Mouse (Mus musculus) stomach, adult 2 months (tissue): ENCODE results near the gene Ube2o. TPM values are rescaled to one million over a fixed set of nuclear protein-coding genes. Genes with fewer than 3 reads are reported as not detected.

ENCODE experiments used
- polyA plus RNA-seq: library from polyadenylated mRNA; depleted of rRNA; stranded (reverse); fragments of >200 nt; gene quantifications from 2 replicates; pipeline ENCODE4 v1.2.3, GENCODE M21; 2012; rRNA removed

Gene Ube2o
- polyA plus RNA-seq, result 7.3 and 8.5 TPM in 2 replicates

DNA sequence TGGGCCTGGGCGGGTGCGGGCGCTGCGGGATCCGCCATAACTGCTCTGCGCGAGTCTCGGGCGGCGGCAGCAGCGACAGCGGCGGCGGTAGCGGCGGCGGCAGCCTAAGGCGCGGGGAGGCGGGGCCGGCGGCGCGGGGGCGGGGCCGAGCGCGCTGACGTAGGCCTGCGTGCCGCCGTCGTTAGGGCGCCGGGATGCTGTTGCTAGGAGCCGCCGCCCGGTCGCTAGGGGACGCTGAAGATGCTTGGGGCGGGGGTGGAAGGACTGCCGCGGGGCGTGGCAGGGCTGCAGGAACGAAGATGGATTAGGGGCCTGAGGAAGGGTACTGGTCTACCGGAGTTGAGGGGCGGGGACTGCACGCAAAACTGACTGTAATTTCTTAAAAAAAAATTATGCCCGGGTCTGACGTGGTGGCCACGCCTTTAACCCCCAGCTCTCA, at the start of gene Ube2o:
TSS of gene Ube2o (minus strand) at position 72 of the 439 bp plus-strand sequence.

GRCm38 (mm10) chr11:116626299-116627071, 45.2 kb upstream of the Ube2o start, which contains the start of gene Rhbdf2:
TSS of gene Rhbdf2 (minus strand) at chr11:116627019.

GRCm38 (mm10) chr11:116586310-116586709, 5.1 kb upstream of the Ube2o start, which contains the start of gene Aanat:
TSS of gene Aanat (plus strand) at chr11:116586432.

GRCm38 (mm10) chr11:116530187-116531147, 50.8 kb downstream of the Ube2o start, which contains the start of gene Sphk1:
TSS of gene Sphk1 (plus strand) at chr11:116530925.

DNA sequence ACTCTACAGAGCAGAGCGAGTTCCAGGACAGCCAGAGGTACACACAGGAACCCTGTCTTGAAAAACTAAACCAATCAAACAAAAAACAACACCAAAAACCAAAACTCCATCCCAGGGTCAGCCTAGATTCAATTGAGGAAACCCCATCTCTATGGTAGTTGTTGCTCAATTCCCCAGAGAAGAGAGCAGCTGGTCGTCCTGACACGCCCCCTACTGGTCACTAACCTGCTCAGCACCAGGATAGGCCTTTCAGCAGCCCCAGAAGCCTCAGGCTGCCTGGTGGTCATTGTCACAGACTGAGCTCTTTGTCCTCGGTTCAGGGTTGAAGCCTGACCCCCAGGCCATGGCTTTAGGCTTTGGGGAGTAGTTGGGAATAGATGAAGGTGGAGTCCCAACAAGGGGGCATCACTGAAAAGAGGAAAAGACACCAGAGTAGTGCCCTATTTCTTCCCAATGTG, 87.4 kb downstream of the Ube2o start, which contains the start of gene Prpsap1:
TSS of gene Prpsap1 (minus strand) at position 408 of the 458 bp plus-strand sequence.

Other genes with a start within 250 kb of the Ube2o start
- 0.15 and 0.68 TPM in 2 replicates for gene Foxj1, start 246.0 kb downstream of the Ube2o start, polyA plus RNA-seq
- 0.94 and 1.5 TPM in 2 replicates for gene Rnf157, start 168.4 kb downstream of the Ube2o start, polyA plus RNA-seq
- gene Ubald2, start 147.4 kb downstream of the Ube2o start, polyA plus RNA-seq, result 179 and 252 TPM in 2 replicates
- 0.15 and 0.16 TPM in 2 replicates for gene Qrich2, start 115.2 kb downstream of the Ube2o start, polyA plus RNA-seq
- gene Prpsap1, start 87.2 kb downstream of the Ube2o start, polyA plus RNA-seq, result 66.8 and 174 TPM in 2 replicates
- 5.5 and 6.2 TPM in 2 replicates for gene Sphk1, start 50.5 kb downstream of the Ube2o start, polyA plus RNA-seq
- 0.06 and 0.21 TPM in 2 replicates for gene Aanat, start 5.0 kb upstream of the Ube2o start, polyA plus RNA-seq
- 19.1 and 19.6 TPM in 2 replicates for gene Rhbdf2, start 45.6 kb upstream of the Ube2o start, polyA plus RNA-seq
- gene Prcd, start 72.1 kb upstream of the Ube2o start, polyA plus RNA-seq, result 0.45 and 0.75 TPM in 2 replicates
- gene Cygb, start 72.9 kb upstream of the Ube2o start, polyA plus RNA-seq, result 21.5 and 28.4 TPM in 2 replicates
- gene St6galnac1, start 194.1 kb upstream of the Ube2o start, polyA plus RNA-seq, result not detected in 2 replicates
- 44.7 and 91.7 TPM in 2 replicates for gene Mxra7, start 246.6 kb upstream of the Ube2o start, polyA plus RNA-seq